Mouse (Mus musculus) small intestine, adult 2 months (tissue): ENCODE data around the gene Rpl12. TPM values are rescaled to one million over a fixed set of nuclear protein-coding genes. Genes with fewer than 3 reads are reported as not detected.

ENCODE experiments used
- H3K27ac ChIP-seq: fragments of 200-500 bp; 2 replicates; pipeline ENCODE4 v1.5.1; 2012; ENCODE audit warnings: low read depth, low read length, control low read depth, inconsistent platforms; ENCODE audit not compliant: insufficient read depth
- H3K27me3 ChIP-seq: fragments of 200-500 bp; 2 replicates; pipeline ENCODE4 v1.6.1; 2012; ENCODE audit warnings: mild to moderate bottlenecking, moderate library complexity, low read length, inconsistent platforms; ENCODE audit not compliant: control insufficient read depth, insufficient read depth
- H3K36me3 ChIP-seq: fragments of 200-500 bp; 2 replicates; pipeline ENCODE4 v1.6.1; 2012; ENCODE audit warnings: mild to moderate bottlenecking, low read length, control low read depth, inconsistent platforms; ENCODE audit not compliant: control insufficient read depth, insufficient read depth
- H3K4me1 ChIP-seq: fragments of 200-500 bp; 2 replicates; pipeline ENCODE4 v1.6.1; 2012; ENCODE audit warnings: low read length, inconsistent platforms, mixed read lengths; ENCODE audit not compliant: control insufficient read depth, insufficient read depth, insufficient read length
- H3K4me3 ChIP-seq: fragments of 200-500 bp; 2 replicates; pipeline ENCODE4 v1.5.1; 2012; ENCODE audit warnings: low read depth, mild to moderate bottlenecking, control low read depth, inconsistent platforms, low read length, moderate library complexity
- CTCF ChIP-seq: fragments of 200-500 bp; IDR thresholded peaks from 2 replicates; pipeline ENCODE4 v1.5.1; 2012; ENCODE audit warnings: low read depth, mild to moderate bottlenecking, control low read depth, inconsistent platforms, low read length, moderate library complexity, mixed read lengths; ENCODE audit not compliant: insufficient replicate concordance, insufficient read length; ENCODE audit errors: extremely low read depth
- POLR2A ChIP-seq: fragments of 200-500 bp; IDR thresholded peaks from 2 replicates; pipeline ENCODE4 v1.6.1; 2012; ENCODE audit warnings: low read depth, mild to moderate bottlenecking, control low read depth, inconsistent platforms, low read length, moderate library complexity
- WGBS: fragments of 180-500 bp; shearing (Covaris S2); methylation state at CpG from one replicate; pipeline ENCODE4 v1.1.7; 2018; 5-methylcytosine and 5-hydroxymethylcytosine counted together
- polyA plus RNA-seq: library from polyadenylated mRNA; depleted of rRNA; stranded (reverse); fragments of >200 nt; gene quantifications from 2 replicates; pipeline ENCODE4 v1.2.3, GENCODE M21; 2012

Gene Rpl12
- polyA plus RNA-seq, 1 experiment = 161 TPM

DNA sequence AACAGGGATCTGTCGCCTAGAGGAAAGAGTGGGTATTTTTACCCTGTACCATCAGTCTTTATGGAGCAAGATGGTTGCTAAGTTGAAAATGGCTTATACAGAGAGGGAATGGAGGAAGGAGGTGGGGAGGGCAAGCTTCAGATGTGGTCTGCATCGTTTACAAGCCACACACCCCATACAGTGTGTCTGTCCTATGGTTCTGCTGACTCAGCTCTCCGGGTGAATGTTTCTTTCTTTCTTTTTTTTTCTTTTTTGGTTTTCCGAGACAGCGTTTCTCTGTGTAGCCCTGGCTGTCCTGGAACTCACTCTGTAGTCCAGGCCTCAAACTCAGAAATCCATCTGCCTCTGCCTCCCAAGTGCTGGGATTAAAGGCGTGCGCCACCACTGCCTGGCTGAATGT is 40.1 kb upstream of the Rpl12 start:
- Histone ChIP-seq H3K36me3 (peaks cover 34% of the 10 kb centered on the region), H3K4me1 (peaks cover 2% of the 10 kb centered on the region; the same call in 1 of the 2 replicates)
- WGBS = 88% methylated on average over 7 of the region's 7 CpGs

DNA sequence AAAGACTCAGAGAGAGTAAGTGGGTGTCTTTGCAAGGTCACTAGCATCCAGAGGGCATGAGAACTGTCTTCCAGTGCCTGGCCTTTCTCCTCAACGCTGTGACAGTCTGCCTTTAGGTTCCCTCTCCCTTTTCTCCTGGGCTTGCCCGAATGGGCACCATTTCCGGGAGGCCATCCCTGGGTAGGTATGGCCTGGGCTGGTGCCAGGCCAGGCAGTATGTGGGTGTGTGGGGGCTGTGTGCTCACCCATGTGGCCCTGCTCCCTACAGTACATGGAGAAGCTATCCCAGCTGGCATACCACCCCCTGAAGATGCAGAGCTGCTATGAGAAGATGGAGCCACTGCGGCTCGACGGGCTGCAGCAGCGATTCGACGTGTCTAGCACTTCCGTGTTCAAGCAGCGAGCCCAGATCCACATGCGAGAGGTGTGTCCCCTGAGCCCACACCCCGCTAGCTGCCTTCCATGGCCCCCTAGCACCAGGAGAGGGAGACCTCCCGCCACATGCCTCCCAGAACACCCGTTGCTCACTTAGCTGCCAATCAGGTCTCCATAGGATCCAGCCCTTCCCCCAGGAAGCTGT is 39.5 kb upstream of the Rpl12 start:
- 91% methylated on average over 15 of the region's 15 CpGs for WGBS
- H3K27me3 ChIP-seq = no peaks in the 10 kb centered on the region
- H3K4me1 ChIP-seq = peaks cover 2% of the 10 kb centered on the region; the same call in 1 of the 2 replicates
- TF ChIP-seq CTCF (no peak), POLR2A (no peak)
- H3K27ac ChIP-seq = no peak overlapping the region
- H3K36me3 ChIP-seq = peaks cover 34% of the 10 kb centered on the region
- H3K4me3 ChIP-seq = no peak overlapping the region

More for the DNA sequence above, 40.1 kb upstream of the Rpl12 start:
- TF ChIP-seq CTCF (no peak), POLR2A (no peak)
- H3K27me3 ChIP-seq = no peaks in the 10 kb centered on the region
- H3K27ac ChIP-seq = no peak overlapping the region
- no peak overlapping the region for H3K4me3 ChIP-seq

DNA sequence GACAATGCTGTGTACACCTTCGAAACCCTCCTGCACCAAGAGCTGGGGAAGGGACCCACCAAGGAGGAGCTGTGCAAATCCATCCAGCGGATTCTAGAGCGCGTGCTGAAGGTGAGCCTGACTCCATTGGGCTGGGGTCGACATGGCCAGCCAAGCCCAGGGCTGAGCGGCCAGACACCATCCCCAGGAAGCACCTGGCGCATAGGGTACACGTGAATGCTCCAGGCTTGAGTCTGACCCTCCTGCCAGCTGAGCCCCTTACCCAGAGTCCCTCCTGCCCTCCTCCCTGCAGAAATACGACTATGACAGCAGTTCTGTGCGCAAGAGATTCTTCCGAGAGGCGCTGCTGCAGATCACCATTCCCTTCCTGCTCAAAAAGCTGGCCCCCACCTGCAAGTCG is 38.8 kb upstream of the Rpl12 start:
- no peak for TF ChIP-seq CTCF
- TF ChIP-seq POLR2A = no peak
- 87% methylated on average over 13 of the region's 13 CpGs for WGBS
- Histone ChIP-seq H3K4me3 (no peak overlapping the region), H3K4me1 (no peaks in the 10 kb centered on the region), H3K36me3 (peaks cover 34% of the 10 kb centered on the region), H3K27ac (no peak overlapping the region), H3K27me3 (no peaks in the 10 kb centered on the region)

DNA sequence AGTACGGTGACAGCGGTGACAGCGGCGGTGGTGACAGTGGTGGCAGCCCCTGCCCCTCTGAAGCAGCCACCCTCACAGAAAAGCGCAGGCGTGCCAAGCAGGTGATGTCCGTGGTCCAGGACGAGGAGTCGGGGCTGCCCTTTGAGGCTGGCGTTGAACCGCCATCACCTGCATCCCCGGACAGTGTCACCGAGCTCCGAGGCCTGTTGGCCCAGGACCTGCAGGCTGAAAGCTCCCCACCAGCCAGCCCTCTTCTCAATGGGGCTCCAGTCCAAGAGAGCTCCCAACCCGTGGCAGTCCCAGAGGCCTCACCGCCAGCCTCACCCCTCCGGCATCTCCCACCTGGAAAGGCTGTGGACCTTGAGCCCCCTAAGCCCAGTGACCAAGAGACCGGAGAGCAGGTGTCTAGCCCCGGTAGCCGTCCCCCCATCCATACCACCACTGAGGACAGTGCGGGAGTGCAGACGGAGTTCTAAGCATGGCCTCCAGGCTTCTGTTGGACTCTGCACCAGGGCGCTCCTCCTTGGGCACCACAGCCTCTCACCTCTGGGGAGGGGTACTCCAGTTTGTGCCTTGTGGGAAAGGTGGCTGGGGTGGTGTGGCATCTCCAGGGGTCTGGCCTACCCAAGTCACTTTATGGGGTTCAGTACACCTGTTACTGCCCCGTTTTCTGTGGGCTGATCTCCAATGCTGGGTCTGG is 37.7 kb upstream of the Rpl12 start:
- peaks cover 34% of the 10 kb centered on the region for H3K36me3 ChIP-seq
- H3K27me3 ChIP-seq = no peaks in the 10 kb centered on the region
- H3K4me3 ChIP-seq = no peak overlapping the region
- H3K4me1 ChIP-seq = no peaks in the 10 kb centered on the region
- TF ChIP-seq POLR2A = no peak
- TF ChIP-seq CTCF = no peak
- 93% methylated on average over 24 of the region's 24 CpGs for WGBS
- H3K27ac ChIP-seq = no peak overlapping the region

DNA sequence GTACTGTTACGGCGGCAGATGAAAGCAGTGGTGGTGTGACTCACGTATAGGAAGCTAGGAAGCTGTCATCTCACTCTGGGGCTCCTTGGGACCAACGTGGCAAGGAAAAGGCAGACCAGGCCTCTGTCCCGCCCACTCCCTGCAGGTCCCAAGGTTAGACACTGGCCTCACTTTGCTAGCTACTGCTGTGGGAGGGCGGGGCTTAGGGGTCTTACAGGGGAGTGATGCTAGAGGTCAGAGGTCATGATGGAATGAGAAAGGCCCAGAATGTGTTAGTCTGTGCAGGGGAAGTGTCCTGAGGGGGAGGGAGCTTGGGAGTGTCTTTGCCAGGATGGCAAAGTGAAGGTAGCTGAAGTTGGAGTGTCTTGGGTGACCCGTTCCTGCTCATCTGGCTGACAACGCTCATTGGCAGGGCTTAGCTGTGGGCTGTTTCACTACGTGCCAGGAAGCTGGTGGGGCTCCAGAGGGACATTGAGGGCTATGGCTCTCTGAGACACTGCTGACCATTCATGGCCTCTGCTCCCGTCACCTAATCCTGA is 37.0 kb upstream of the Rpl12 start:
- H3K4me1 ChIP-seq = no peaks in the 10 kb centered on the region
- TF ChIP-seq POLR2A (no peak), CTCF (no peak)
- H3K36me3 ChIP-seq = peaks cover 32% of the 10 kb centered on the region
- H3K27me3 ChIP-seq = no peaks in the 10 kb centered on the region
- WGBS = 74% methylated on average over 10 of the region's 10 CpGs
- no peak overlapping the region for H3K27ac ChIP-seq
- H3K4me3 ChIP-seq = no peak overlapping the region

DNA sequence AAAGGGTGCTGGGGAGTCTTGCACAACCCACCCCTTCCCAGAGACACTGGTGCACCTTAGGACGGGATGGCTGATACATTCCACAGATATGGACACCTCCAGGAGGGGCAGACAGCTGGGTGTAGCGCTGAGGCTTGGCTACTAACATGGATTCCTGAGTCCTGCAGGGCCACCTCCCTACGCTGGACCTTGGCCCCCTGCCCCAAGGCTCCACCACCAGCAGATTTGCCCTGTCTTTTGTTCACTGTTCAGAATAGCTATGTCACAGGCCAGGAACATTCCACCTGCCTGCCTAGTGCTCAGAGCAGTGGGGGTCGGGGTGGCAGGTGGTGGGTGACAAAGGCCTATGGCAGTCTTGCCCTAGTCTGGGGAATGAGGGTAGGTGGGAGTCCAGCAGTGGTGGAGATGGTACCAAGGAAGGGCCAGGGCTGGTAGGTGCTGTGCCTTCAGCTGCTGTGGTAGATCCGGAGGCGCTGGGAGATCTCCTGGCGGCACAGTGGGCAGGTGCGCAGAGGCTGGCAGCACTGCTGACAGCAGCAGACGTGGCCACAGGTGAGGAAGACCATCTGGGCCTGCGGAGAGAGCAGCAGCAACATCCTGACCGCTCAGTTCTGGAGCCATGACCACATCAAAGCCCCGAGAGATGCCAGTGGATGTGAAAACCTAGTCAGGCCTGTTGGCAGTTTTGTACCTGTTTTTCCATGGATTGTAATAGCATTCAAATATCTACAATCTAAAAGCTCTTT is 34.9 kb upstream of the Rpl12 start:
- H3K27ac ChIP-seq = no peak overlapping the region

DNA sequence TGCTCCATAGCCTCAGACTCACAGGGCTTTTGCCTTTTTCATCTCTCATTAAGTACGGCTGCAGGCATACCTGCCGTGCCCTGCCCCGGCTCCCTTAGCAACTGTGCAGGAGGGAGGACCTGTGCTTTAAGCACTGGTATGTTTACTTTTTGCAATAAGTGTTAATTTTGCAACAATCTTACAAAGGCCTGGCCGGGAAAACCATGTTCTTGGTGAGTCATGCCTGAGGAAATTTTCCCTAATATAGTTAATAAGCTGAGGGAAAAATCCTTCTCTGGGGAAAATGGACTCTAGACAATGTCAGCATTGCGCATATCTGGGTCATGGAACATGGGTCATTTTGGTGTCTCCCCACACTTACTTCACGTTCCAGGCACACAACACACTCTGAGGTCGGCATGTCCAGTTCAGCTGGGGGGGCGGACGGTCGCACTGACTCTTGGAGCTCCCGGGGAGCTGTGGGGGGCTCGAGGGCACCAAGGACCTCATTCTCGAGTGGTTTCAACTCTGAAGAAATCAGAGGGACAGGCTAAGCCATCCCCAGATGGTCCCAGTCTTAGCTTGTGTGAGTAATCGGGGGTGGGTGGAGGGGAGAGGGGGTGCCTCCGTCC is 33.6 kb upstream of the Rpl12 start:
- Histone ChIP-seq H3K4me1 (no peaks in the 10 kb centered on the region), H3K4me3 (no peak overlapping the region), H3K27me3 (no peaks in the 10 kb centered on the region), H3K36me3 (peaks cover 10% of the 10 kb centered on the region), H3K27ac (no peak overlapping the region)
- TF ChIP-seq POLR2A = no peak
- no peak for TF ChIP-seq CTCF
- WGBS = 72% methylated on average over 15 of the region's 15 CpGs

More for the DNA sequence above, 34.9 kb upstream of the Rpl12 start:
- Histone ChIP-seq H3K27me3 (no peaks in the 10 kb centered on the region), H3K4me1 (no peaks in the 10 kb centered on the region), H3K36me3 (peaks cover 18% of the 10 kb centered on the region), H3K4me3 (no peak overlapping the region)
- TF ChIP-seq POLR2A (no peak), CTCF (no peak)
- 89% methylated on average over 12 of the region's 12 CpGs for WGBS
